Mouse (Mus musculus): ENCODE measurements around the gene Gpcpd1. TPM values are rescaled to one million over a fixed set of nuclear protein-coding genes. Genes with fewer than 3 reads are reported as not detected.

Gene Gpcpd1
- polyA plus RNA-seq, 1 experiment from 2014 or later = 33.1 TPM

- H3K27ac ChIP-seq (ENCODE audit: low read depth) = no peak overlapping the region
- peak overlapping the region; percentile 76 for H3K4me2 ChIP-seq
- ATAC-seq (ENCODE audit: insufficient read depth) (no peak), DNase-seq (peak; percentile 4)
- peak overlapping the region; percentile 76 for H3K4me3 ChIP-seq (ENCODE audit: low read depth, low read length)
- no peak for TF ChIP-seq CTCF (IDR thresholded peaks at IDR 0.05; ENCODE audit: low read depth)
- no peaks in the 10 kb centered on the region for H3K9me3 ChIP-seq (ENCODE audit: low read depth, low read length)
- H3K36me3 ChIP-seq (ENCODE audit: insufficient read depth) = 0 out of 2 replicates have a peak, but pooled peaks cover 3% of the 10 kb centered on the region
- 32% methylated on average over 3 of the region's 3 CpGs for WGBS
- H3K4me1 ChIP-seq (ENCODE audit: insufficient read depth) = peaks cover 6% of the 10 kb centered on the region
- peak overlapping the region; percentile 46 for H3K9ac ChIP-seq
- no peaks in the 10 kb centered on the region for H3K27me3 ChIP-seq (ENCODE audit: insufficient read depth, low read length)
Observed at GRCm38 (mm10) chr2:132576522-132577135, 10.9 kb downstream of the Gpcpd1 start.

GRCm38 (mm10) chr2:132575759-132576439 lies 11.6 kb downstream of the Gpcpd1 start:
- 0 out of 2 replicates have a peak overlapping the region, but pooled peaks have one; percentile 76 for H3K4me3 ChIP-seq (ENCODE audit: low read depth, low read length)
- H3K4me1 ChIP-seq (ENCODE audit: insufficient read depth) = peaks cover 6% of the 10 kb centered on the region
- peak overlapping the region; percentile 76 for H3K4me2 ChIP-seq
- peaks cover 9% of the 10 kb centered on the region; the same call in 1 of the 2 replicates for H3K36me3 ChIP-seq (ENCODE audit: insufficient read depth)
- no peaks in the 10 kb centered on the region for H3K27me3 ChIP-seq (ENCODE audit: insufficient read depth, low read length)
- ATAC-seq (ENCODE audit: insufficient read depth) (no peak), DNase-seq (peak; percentile 43)
- H3K27ac ChIP-seq (ENCODE audit: low read depth) = no peak overlapping the region
- no peak overlapping the region for H3K9ac ChIP-seq
- 65% methylated on average over 11 of the region's 11 CpGs for WGBS
- no peak for TF ChIP-seq CTCF (IDR thresholded peaks at IDR 0.05; ENCODE audit: low read depth)
- no peaks in the 10 kb centered on the region for H3K9me3 ChIP-seq (ENCODE audit: low read depth, low read length)

- H3K9ac ChIP-seq = no peak overlapping the region
- peaks cover 6% of the 10 kb centered on the region for H3K4me1 ChIP-seq (ENCODE audit: insufficient read depth)
- TF ChIP-seq CTCF (IDR thresholded peaks at IDR 0.05; ENCODE audit: low read depth) = no peak
- ATAC-seq (ENCODE audit: insufficient read depth) = no peak
- WGBS = 41% methylated on average over 3 of the region's 3 CpGs
- H3K27me3 ChIP-seq (ENCODE audit: insufficient read depth, low read length) = no peaks in the 10 kb centered on the region
- H3K36me3 ChIP-seq (ENCODE audit: insufficient read depth) = peaks cover 16% of the 10 kb centered on the region; the same call in 1 of the 2 replicates
- DNase-seq = peak; percentile 3
- peak overlapping the region; percentile 76 for H3K4me2 ChIP-seq
- no peaks in the 10 kb centered on the region for H3K9me3 ChIP-seq (ENCODE audit: low read depth, low read length)
- H3K27ac ChIP-seq (ENCODE audit: low read depth) = no peak overlapping the region
- peak overlapping the region; percentile 76; the same call in 1 of the 2 replicates for H3K4me3 ChIP-seq (ENCODE audit: low read depth, low read length)
Observed at GRCm38 (mm10) chr2:132575256-132575655, 12.3 kb downstream of the Gpcpd1 start.

GRCm38 (mm10) chr2:132573280-132573679 lies 14.2 kb downstream of the Gpcpd1 start:
- H3K27ac ChIP-seq (ENCODE audit: low read depth) = no peak overlapping the region
- H3K9ac ChIP-seq = no peak overlapping the region
- 68% methylated on average over 2 of the region's 2 CpGs for WGBS
- H3K4me1 ChIP-seq (ENCODE audit: insufficient read depth) = peaks cover 6% of the 10 kb centered on the region
- TF ChIP-seq CTCF (IDR thresholded peaks at IDR 0.05; ENCODE audit: low read depth) = no peak
- ATAC-seq (ENCODE audit: insufficient read depth) (no peak), DNase-seq (no peak)
- H3K4me2 ChIP-seq = no peak overlapping the region
- no peaks in the 10 kb centered on the region for H3K27me3 ChIP-seq (ENCODE audit: insufficient read depth, low read length)
- no peaks in the 10 kb centered on the region for H3K9me3 ChIP-seq (ENCODE audit: low read depth, low read length)
- H3K36me3 ChIP-seq (ENCODE audit: insufficient read depth) = peaks cover 27% of the 10 kb centered on the region
- H3K4me3 ChIP-seq (ENCODE audit: low read depth, low read length) = no peak overlapping the region

- Histone ChIP-seq H3K4me2 (no peak overlapping the region), H3K36me3 (ENCODE audit: insufficient read depth) (peaks cover 28% of the 10 kb centered on the region), H3K9ac (no peak overlapping the region), H3K4me3 (ENCODE audit: low read depth, low read length) (no peak overlapping the region), H3K4me1 (ENCODE audit: insufficient read depth) (peaks cover 6% of the 10 kb centered on the region), H3K27me3 (ENCODE audit: insufficient read depth, low read length) (no peaks in the 10 kb centered on the region), H3K27ac (ENCODE audit: low read depth) (no peak overlapping the region), H3K9me3 (ENCODE audit: low read depth, low read length) (no peaks in the 10 kb centered on the region)
- no peak for DNase-seq
- 94% methylated on average over 3 of the region's 3 CpGs for WGBS
- ATAC-seq (ENCODE audit: insufficient read depth) = no peak
- TF ChIP-seq CTCF (IDR thresholded peaks at IDR 0.05; ENCODE audit: low read depth) = no peak
Observed at GRCm38 (mm10) chr2:132572651-132573050, 14.9 kb downstream of the Gpcpd1 start.

GRCm38 (mm10) chr2:132571301-132571700 lies 16.2 kb downstream of the Gpcpd1 start:
- H3K4me1 ChIP-seq (ENCODE audit: insufficient read depth) = peaks cover 6% of the 10 kb centered on the region
- TF ChIP-seq CTCF (IDR thresholded peaks at IDR 0.05; ENCODE audit: low read depth) = no peak
- no peak overlapping the region for H3K9ac ChIP-seq
- H3K4me2 ChIP-seq = no peak overlapping the region
- WGBS = 89% methylated on average over 2 of the region's 2 CpGs
- H3K36me3 ChIP-seq (ENCODE audit: insufficient read depth) = peaks cover 41% of the 10 kb centered on the region
- DNase-seq (no peak), ATAC-seq (ENCODE audit: insufficient read depth) (no peak)
- no peaks in the 10 kb centered on the region for H3K27me3 ChIP-seq (ENCODE audit: insufficient read depth, low read length)
- H3K4me3 ChIP-seq (ENCODE audit: low read depth, low read length) = no peak overlapping the region
- H3K9me3 ChIP-seq (ENCODE audit: low read depth, low read length) = no peaks in the 10 kb centered on the region
- no peak overlapping the region for H3K27ac ChIP-seq (ENCODE audit: low read depth)

- Histone ChIP-seq H3K36me3 (ENCODE audit: insufficient read depth) (peaks cover 43% of the 10 kb centered on the region), H3K27me3 (ENCODE audit: insufficient read depth, low read length) (no peaks in the 10 kb centered on the region), H3K27ac (ENCODE audit: low read depth) (no peak overlapping the region), H3K9me3 (ENCODE audit: low read depth, low read length) (no peaks in the 10 kb centered on the region), H3K4me1 (ENCODE audit: insufficient read depth) (peaks cover 6% of the 10 kb centered on the region), H3K4me2 (no peak overlapping the region), H3K4me3 (ENCODE audit: low read depth, low read length) (no peak overlapping the region), H3K9ac (no peak overlapping the region)
- ATAC-seq (ENCODE audit: insufficient read depth) (no peak), DNase-seq (no peak)
- no peak for TF ChIP-seq CTCF (IDR thresholded peaks at IDR 0.05; ENCODE audit: low read depth)
Observed at GRCm38 (mm10) chr2:132570869-132571268, 16.7 kb downstream of the Gpcpd1 start.
